Mouse (Mus musculus) midbrain, embryonic 14.5 days (tissue): ENCODE measurements around the gene Prap1. TPM values are rescaled to one million over a fixed set of nuclear protein-coding genes. Genes with fewer than 3 reads are reported as not detected.

Source experiments
- ATAC-seq: fragments of 200-750 bp; cut with Nextera tagmentation; 2 replicates; pipeline ENCODE4 v1.8.0; 2017; ENCODE audit warnings: moderate number of reproducible peaks, moderate library complexity; ENCODE audit not compliant: low FRiP score, low TSS enrichment
- DNase-seq: peaks from one replicate; pipeline ENCODE4 v3.0.0-alpha.2; 2015
- H3K27ac ChIP-seq: fragments of 300-500 bp; sonication (generic); replicated peaks from 2 replicates; pipeline ENCODE4 v1.5.1; 2014; ENCODE audit warnings: mild to moderate bottlenecking, low read depth, low read length, moderate library complexity
- H3K27me3 ChIP-seq: fragments of 300-500 bp; sonication (generic); 2 replicates; pipeline ENCODE4 v1.6.1; 2014; ENCODE audit warnings: low read length, control low read depth, mixed read lengths; ENCODE audit not compliant: control insufficient read depth, insufficient read depth
- H3K36me3 ChIP-seq: fragments of 300-500 bp; sonication (generic); 2 replicates; pipeline ENCODE4 v1.6.1; 2014; ENCODE audit warnings: low read length, control low read depth; ENCODE audit not compliant: control insufficient read depth, insufficient read depth
- H3K4me1 ChIP-seq: fragments of 300-500 bp; sonication (generic); 2 replicates; pipeline ENCODE4 v1.6.1; 2014; ENCODE audit warnings: mild to moderate bottlenecking, antibody characterized with exemption, low read length, control low read depth; ENCODE audit not compliant: control insufficient read depth, insufficient read depth
- H3K4me2 ChIP-seq: fragments of 300-500 bp; sonication (generic); 2 replicates; pipeline ENCODE4 v1.6.1; 2014; ENCODE audit warnings: mild to moderate bottlenecking, low read length, moderate library complexity
- H3K4me3 ChIP-seq: fragments of 300-500 bp; sonication (generic); replicated peaks from 2 replicates; pipeline ENCODE4 v1.5.1; 2014; ENCODE audit warnings: low read depth, low read length
- H3K9ac ChIP-seq: fragments of 300-500 bp; sonication (generic); replicated peaks from 2 replicates; pipeline ENCODE4 v1.6.1; 2014; ENCODE audit warnings: mild to moderate bottlenecking, low read length, moderate library complexity
- H3K9me3 ChIP-seq: fragments of 300-500 bp; sonication (generic); 2 replicates; pipeline ENCODE4 v1.6.1; 2016; ENCODE audit warnings: low read length, control low read depth, mixed read lengths; ENCODE audit not compliant: control insufficient read depth
- WGBS: fragments of 180-500 bp; shearing (Covaris S2); extraction: QIAGEN DNeasy Blood & Tissue Kit; methylation state at CpG from one replicate; pipeline ENCODE4 v1.1.7; 2014; 5-methylcytosine and 5-hydroxymethylcytosine counted together
- polyA plus RNA-seq: library from polyadenylated mRNA; unstranded; fragments of >200 nt; fragmentation: Nextera tagmentation; extraction: Ambion mirVana; gene quantifications from 2 replicates; pipeline ENCODE4 v1.2.1, GENCODE M21; 2014

The Prap1 gene
- polyA plus RNA-seq, 1 experiment from 2014 or later = not detected

- Histone ChIP-seq H3K9ac (no peak overlapping the region), H3K36me3 (no peaks in the 10 kb centered on the region), H3K27ac (no peak overlapping the region), H3K4me3 (no peak overlapping the region), H3K9me3 (no peaks in the 10 kb centered on the region), H3K4me2 (no peak overlapping the region), H3K27me3 (peaks cover 57% of the 10 kb centered on the region), H3K4me1 (peaks cover 51% of the 10 kb centered on the region)
- ATAC-seq = no peak
- WGBS = 6% methylated on average over 4 of the region's 4 CpGs
- peak; percentile 69 for DNase-seq
Measured at GRCm38 (mm10) chr7:140059601-140060000, 33.6 kb upstream of the Prap1 start.

- no peaks in the 10 kb centered on the region for H3K36me3 ChIP-seq
- under 1% methylated on average over 47 of the region's 47 CpGs for WGBS
- no peaks in the 10 kb centered on the region for H3K9me3 ChIP-seq
- peak overlapping the region; percentile 36 for H3K4me3 ChIP-seq
- peak overlapping the region; percentile 78 for H3K4me2 ChIP-seq
- DNase-seq = peak; percentile 89
- H3K27me3 ChIP-seq = peaks cover 59% of the 10 kb centered on the region
- peak overlapping the region; percentile 47 for H3K27ac ChIP-seq
- H3K9ac ChIP-seq = peak overlapping the region; percentile 49
- peaks cover 51% of the 10 kb centered on the region for H3K4me1 ChIP-seq
- ATAC-seq = peak; percentile 60
Measured at GRCm38 (mm10) chr7:140060936-140061831, 32.0 kb upstream of the Prap1 start.

- no peaks in the 10 kb centered on the region for H3K9me3 ChIP-seq
- no peak overlapping the region for H3K9ac ChIP-seq
- no peak for ATAC-seq
- H3K4me1 ChIP-seq = peaks cover 50% of the 10 kb centered on the region
- peak overlapping the region; percentile 78 for H3K4me2 ChIP-seq
- no peak overlapping the region for H3K27ac ChIP-seq
- no peaks in the 10 kb centered on the region for H3K36me3 ChIP-seq
- WGBS = 1% methylated on average over 6 of the region's 6 CpGs
- DNase-seq = no peak
- peak overlapping the region; percentile 36 for H3K4me3 ChIP-seq
- H3K27me3 ChIP-seq = peaks cover 55% of the 10 kb centered on the region
Measured at GRCm38 (mm10) chr7:140061832-140062130, 31.4 kb upstream of the Prap1 start.

GRCm38 (mm10) chr7:140062307-140062706 is 30.9 kb upstream of the Prap1 start:
- Histone ChIP-seq H3K9me3 (no peaks in the 10 kb centered on the region), H3K27ac (no peak overlapping the region), H3K4me2 (no peak overlapping the region; the same call in 1 of the 2 replicates), H3K9ac (no peak overlapping the region), H3K27me3 (peaks cover 51% of the 10 kb centered on the region), H3K4me3 (no peak overlapping the region), H3K4me1 (peaks cover 45% of the 10 kb centered on the region), H3K36me3 (no peaks in the 10 kb centered on the region)
- ATAC-seq = no peak
- peak; percentile 59 for DNase-seq
- WGBS = 8% methylated on average over 11 of the region's 11 CpGs

- Histone ChIP-seq H3K9ac (no peak overlapping the region), H3K9me3 (no peaks in the 10 kb centered on the region), H3K4me2 (no peak overlapping the region), H3K4me3 (no peak overlapping the region), H3K27me3 (peaks cover 51% of the 10 kb centered on the region), H3K36me3 (no peaks in the 10 kb centered on the region), H3K4me1 (peaks cover 40% of the 10 kb centered on the region), H3K27ac (no peak overlapping the region)
- WGBS = 15% methylated on average over 7 of the region's 7 CpGs
- DNase-seq = peak; percentile 88
- ATAC-seq = no peak
Measured at GRCm38 (mm10) chr7:140063092-140063491, 30.1 kb upstream of the Prap1 start.

- H3K27ac ChIP-seq = no peak overlapping the region
- H3K36me3 ChIP-seq = peaks cover 15% of the 10 kb centered on the region; the same call in 1 of the 2 replicates
- H3K9ac ChIP-seq = no peak overlapping the region
- no peaks in the 10 kb centered on the region for H3K4me1 ChIP-seq
- no peaks in the 10 kb centered on the region for H3K9me3 ChIP-seq
- peaks cover 72% of the 10 kb centered on the region for H3K27me3 ChIP-seq
- H3K4me2 ChIP-seq = no peak overlapping the region
- no peak overlapping the region for H3K4me3 ChIP-seq
- WGBS = 72% methylated on average over 6 of the region's 6 CpGs
- no peak for ATAC-seq
- DNase-seq = no peak
Measured at GRCm38 (mm10) chr7:140067397-140067796, 25.8 kb upstream of the Prap1 start.

- no peak overlapping the region for H3K9ac ChIP-seq
Measured at GRCm38 (mm10) chr7:140070042-140070711, 23.0 kb upstream of the Prap1 start.

GRCm38 (mm10) chr7:140077698-140078097 is 15.5 kb upstream of the Prap1 start:
- H3K9me3 ChIP-seq = no peaks in the 10 kb centered on the region
- peaks cover 9% of the 10 kb centered on the region for H3K27me3 ChIP-seq
- H3K9ac ChIP-seq = no peak overlapping the region

More at GRCm38 (mm10) chr7:140070042-140070711, 23.0 kb upstream of the Prap1 start:
- 26% methylated on average over 39 of the region's 39 CpGs for WGBS
- no peak overlapping the region for H3K27ac ChIP-seq
- DNase-seq (no peak), ATAC-seq (no peak)
- H3K4me3 ChIP-seq = peak overlapping the region; percentile 12; the same call in 1 of the 2 replicates
- peaks cover 22% of the 10 kb centered on the region for H3K36me3 ChIP-seq
- peak overlapping the region; percentile 12 for H3K4me2 ChIP-seq
- H3K27me3 ChIP-seq = peaks cover 58% of the 10 kb centered on the region
- H3K9me3 ChIP-seq = no peaks in the 10 kb centered on the region
- H3K4me1 ChIP-seq = no peaks in the 10 kb centered on the region

More at GRCm38 (mm10) chr7:140077698-140078097, 15.5 kb upstream of the Prap1 start:
- WGBS = 77% methylated on average over 6 of the region's 6 CpGs
- no peak overlapping the region for H3K4me3 ChIP-seq
- no peak for ATAC-seq
- H3K4me1 ChIP-seq = peaks cover 18% of the 10 kb centered on the region
- peaks cover 4% of the 10 kb centered on the region for H3K36me3 ChIP-seq
- no peak overlapping the region for H3K4me2 ChIP-seq
- no peak for DNase-seq
- no peak overlapping the region for H3K27ac ChIP-seq
